Mouse (Mus musculus) midbrain, embryonic 14.5 days (tissue): ENCODE measurements around the gene Zfp119b. TPM values are rescaled to one million over a fixed set of nuclear protein-coding genes. Genes with fewer than 3 reads are reported as not detected.

Source experiments
- polyA plus RNA-seq: library from polyadenylated mRNA; unstranded; fragments of >200 nt; fragmentation: Nextera tagmentation; extraction: Ambion mirVana; gene quantifications from 2 replicates; pipeline ENCODE4 v1.2.1, GENCODE M21; 2014

Zfp119b gene
- polyA plus RNA-seq, 1 experiment from 2014 or later: 13.4 TPM

Other genes starting within 250 kb of the Zfp119b start
- gene Pot1b, start 236.9 kb downstream of the Zfp119b start, polyA plus RNA-seq: 6.0 and 7.0 TPM in 2 replicates
- 0.26 and 0.29 TPM in 2 replicates for gene Adgre4, start 199.5 kb downstream of the Zfp119b start, polyA plus RNA-seq
- 14.2 and 15.3 TPM in 2 replicates for gene Zfp119a, start 70.6 kb downstream of the Zfp119b start, polyA plus RNA-seq
- 17.8 and 18.8 TPM in 2 replicates for gene Zfp959, start 57.4 kb downstream of the Zfp119b start, polyA plus RNA-seq
- gene Ebi3, start 3.1 kb upstream of the Zfp119b start, polyA plus RNA-seq: 6.6 and 9.6 TPM in 2 replicates
- gene Yju2, start 9.6 kb upstream of the Zfp119b start, polyA plus RNA-seq: 20.0 and 21.4 TPM in 2 replicates
- gene Shd, start 21.0 kb upstream of the Zfp119b start, polyA plus RNA-seq: 178 and 209 TPM in 2 replicates
- 141 and 188 TPM in 2 replicates for gene Fsd1, start 37.0 kb upstream of the Zfp119b start, polyA plus RNA-seq
- 5.1 and 5.5 TPM in 2 replicates for gene Stap2, start 56.1 kb upstream of the Zfp119b start, polyA plus RNA-seq
- 164 and 169 TPM in 2 replicates for gene Mpnd, start 56.2 kb upstream of the Zfp119b start, polyA plus RNA-seq
- gene Sh3gl1, start 87.1 kb upstream of the Zfp119b start, polyA plus RNA-seq: 96.2 and 96.3 TPM in 2 replicates
- 3.3 and 4.8 TPM in 2 replicates for gene Chaf1a, start 90.9 kb upstream of the Zfp119b start, polyA plus RNA-seq
- gene Ubxn6, start 125.5 kb upstream of the Zfp119b start, polyA plus RNA-seq: 74.9 and 79.5 TPM in 2 replicates
- 106 and 113 TPM in 2 replicates for gene Hdgfl2, start 130.1 kb upstream of the Zfp119b start, polyA plus RNA-seq
- 0.13 TPM in 2 replicates for gene Plin4, start 160.3 kb upstream of the Zfp119b start, polyA plus RNA-seq
- gene Plin5, start 168.1 kb upstream of the Zfp119b start, polyA plus RNA-seq: 0.55 and 1.0 TPM in 2 replicates
- gene Lrg1, start 172.5 kb upstream of the Zfp119b start, polyA plus RNA-seq: 0.15 and 0.34 TPM in 2 replicates
- gene Sema6b, start 190.8 kb upstream of the Zfp119b start, polyA plus RNA-seq: 16.4 and 18.2 TPM in 2 replicates
- 8.5 and 10.5 TPM in 2 replicates for gene Tnfaip8l1, start 213.0 kb upstream of the Zfp119b start, polyA plus RNA-seq
- 55.1 and 57.5 TPM in 2 replicates for gene Mydgf, start 234.4 kb upstream of the Zfp119b start, polyA plus RNA-seq